Mouse (Mus musculus) heart, postnatal 36 days (tissue): ENCODE results near the gene Me1. TPM values are rescaled to one million over a fixed set of nuclear protein-coding genes. Genes with fewer than 3 reads are reported as not detected.
A peak's percentile ranks its signal among the peaks of the same experiment; 100 is the strongest.

Experiments used
- DNase-seq, 2 experiments: peaks; one replicate each; pipeline ENCODE4 v3.0.0; 2021 to 2022
- intact Hi-C: fragments of 180-260 bp; cut with DNase I; formaldehyde crosslinking; loops from one replicate; pipeline ENCODE4 v1.15.1; 2025
- total RNA-seq, 2 experiments: library from RNA; stranded (reverse); gene quantifications; 2 replicates each; pipeline ENCODE4 v1.2.3; 2021

Me1 gene
- 100 to 1,000 TPM; 112 to 114 TPM for total RNA-seq

DNA sequence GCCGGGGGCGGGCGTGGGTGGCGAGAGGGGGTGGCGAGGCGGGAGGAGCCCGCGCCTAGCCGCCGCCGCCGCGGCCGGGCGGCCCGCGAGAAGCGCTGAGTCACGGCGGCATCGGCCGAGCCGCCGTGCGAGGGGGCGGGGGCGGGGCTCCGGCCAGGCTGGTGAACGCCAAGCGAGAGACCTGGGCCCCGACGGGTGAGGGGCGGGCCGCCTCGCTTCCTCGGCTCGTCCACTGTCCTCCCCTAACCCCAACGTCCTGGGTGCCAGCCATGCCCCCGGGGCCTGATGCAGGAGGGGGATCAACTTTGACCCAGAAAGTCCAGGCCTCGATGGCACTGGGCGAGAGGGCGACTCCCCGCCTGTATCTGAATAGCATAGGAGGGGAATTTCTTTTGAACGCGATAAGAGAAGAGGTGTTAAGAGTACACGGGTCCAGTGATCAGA lies at the start of gene Me1:
Me1 (minus strand) TSS at position 136 of the 444 bp plus-strand sequence.
- DNase-seq, result peak in 1 of 2 experiments; percentile 66
- intact Hi-C loops, result no loop called here

DNA sequence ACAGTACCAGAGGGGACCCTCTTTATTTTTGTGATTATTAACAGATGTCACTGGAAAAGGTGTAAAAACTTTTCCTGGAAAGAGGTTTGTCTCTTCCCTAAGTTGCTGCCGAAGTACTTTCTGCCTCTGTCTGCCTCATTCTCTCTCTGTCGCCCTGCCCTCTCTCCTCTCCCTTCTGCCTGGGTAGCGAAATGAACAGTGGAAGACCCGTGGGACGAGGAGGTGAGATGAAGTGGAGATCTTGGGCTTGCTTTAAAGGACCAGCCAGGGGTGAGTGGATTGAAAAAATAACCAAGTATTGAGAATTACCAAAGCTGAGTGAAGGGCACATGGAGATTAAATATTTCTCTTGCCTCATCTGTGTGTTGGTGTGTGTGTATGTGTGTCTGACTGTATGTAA lies 48.3 kb upstream of the Me1 start:
- intact Hi-C loops, result loop anchor here (5.0 kb wide), 1 partner anchor 102 kb away; no protein-coding TSS in a partner anchor
- no peak for DNase-seq

DNA sequence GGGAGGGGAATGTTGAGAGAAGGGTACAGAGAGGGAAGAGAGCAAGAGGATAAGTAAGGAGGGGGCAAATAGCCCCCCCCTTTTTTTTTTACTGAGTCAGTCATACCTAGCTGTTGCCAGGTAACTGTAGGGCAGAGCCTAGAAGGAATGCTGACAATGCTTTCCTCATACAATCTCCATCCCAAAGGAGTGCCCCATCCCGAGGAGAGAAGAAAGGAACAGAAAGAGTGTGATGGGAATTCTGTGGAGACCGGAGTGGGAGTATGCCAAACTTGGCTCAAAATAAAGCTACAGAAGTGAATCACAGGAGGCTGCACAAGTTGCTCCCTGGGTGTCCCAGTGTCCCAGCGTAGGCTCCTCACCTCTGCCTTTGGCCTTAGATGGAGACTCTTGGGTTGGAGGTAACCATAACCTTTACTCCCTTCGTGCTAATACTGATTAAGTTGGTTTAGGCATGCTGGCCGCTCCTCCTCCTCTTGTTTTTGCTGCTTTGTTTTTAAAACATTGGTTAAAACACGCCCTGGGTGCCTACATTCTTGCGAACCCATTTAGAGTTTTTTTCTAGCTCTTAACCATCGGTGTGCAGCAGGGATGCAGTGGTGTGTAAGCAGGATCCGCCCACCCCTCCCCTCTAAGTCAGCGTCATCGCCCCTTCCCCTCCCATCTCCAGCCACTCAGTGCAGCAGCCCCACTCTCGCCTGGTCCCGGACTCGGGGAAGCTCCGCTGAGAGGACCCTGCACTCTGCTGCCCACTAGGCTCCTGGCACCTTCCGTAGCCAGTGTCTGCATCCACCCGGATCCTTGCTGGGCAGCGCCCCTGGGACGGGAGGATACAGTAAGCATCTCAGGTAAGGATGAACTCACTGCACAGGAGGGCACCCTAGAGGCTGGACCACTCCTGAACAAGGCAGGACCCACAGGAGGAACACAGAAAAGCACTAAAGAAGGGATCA lies 47.5 kb upstream of the Me1 start, which contains the start of gene Prss35:
Prss35 (plus strand) TSS at position 691 of the 953 bp plus-strand sequence.
- no peak for DNase-seq
- intact Hi-C loops, result loop anchor here (5.0 kb wide), 1 partner anchor 101 kb away; no protein-coding TSS in a partner anchor

DNA sequence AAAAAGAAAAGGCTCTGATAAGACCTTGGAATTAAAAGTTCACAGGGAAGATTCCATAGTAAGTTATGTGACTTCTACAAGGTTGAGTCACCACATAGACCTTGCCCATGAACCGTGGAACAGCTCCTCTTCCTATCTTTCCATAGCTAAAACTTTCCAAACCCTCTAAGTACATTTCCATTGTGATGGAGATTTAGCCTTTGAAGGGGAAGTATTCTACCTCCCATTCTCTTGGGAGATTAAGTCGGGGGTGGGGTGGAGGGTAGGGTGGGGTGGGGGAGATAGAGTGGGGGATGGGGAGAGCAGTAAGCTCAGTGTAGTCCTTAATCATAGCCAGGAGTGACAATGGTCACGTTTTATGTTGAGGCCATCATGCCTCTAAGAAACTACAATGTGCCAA lies 44.2 kb upstream of the Me1 start:
- intact Hi-C loops, result loop anchor here (5.0 kb wide), 1 partner anchor 98 kb away; no protein-coding TSS in a partner anchor
- DNase-seq, result no peak

DNA sequence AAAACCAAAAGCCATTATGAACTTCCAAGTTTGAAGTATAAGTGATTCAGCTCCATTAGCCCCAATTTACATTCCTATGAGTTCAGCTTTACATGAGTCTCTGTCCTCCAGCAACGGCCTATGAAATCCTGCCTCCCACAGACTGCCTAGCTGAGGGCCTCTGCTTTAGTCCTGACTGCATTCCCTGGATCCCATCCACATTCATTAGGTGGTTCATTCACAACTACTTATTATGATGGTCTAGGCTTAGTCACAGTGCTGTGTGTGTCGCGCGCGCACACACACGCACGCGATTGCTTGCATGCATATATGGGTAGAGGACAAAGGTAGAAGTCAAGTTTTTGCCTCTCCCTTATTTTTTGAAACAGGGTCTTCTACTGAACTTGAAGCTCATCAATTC lies 43.0 kb upstream of the Me1 start:
- no peak for DNase-seq
- intact Hi-C loops, result no loop called here

DNA sequence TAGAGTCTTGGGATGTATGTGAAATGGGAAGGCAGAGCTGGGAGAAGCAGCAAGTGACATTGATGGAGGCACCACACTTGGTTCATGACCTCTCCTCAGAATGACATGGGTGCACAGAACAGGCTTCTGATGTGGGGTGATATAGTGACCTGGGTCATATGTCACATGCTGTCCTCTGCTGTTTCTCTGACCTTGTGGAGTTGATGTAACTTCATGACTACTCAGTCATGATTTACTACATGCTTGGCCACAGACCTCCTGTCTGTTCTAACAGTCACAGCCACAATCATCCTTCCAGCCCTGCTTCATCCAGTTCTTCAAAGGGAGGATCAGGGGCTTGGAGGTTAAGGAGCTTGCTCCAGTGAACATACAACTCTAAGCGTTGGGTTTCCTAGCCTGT lies 42.3 kb upstream of the Me1 start:
- intact Hi-C loops, result no loop called here
- no peak for DNase-seq

DNA sequence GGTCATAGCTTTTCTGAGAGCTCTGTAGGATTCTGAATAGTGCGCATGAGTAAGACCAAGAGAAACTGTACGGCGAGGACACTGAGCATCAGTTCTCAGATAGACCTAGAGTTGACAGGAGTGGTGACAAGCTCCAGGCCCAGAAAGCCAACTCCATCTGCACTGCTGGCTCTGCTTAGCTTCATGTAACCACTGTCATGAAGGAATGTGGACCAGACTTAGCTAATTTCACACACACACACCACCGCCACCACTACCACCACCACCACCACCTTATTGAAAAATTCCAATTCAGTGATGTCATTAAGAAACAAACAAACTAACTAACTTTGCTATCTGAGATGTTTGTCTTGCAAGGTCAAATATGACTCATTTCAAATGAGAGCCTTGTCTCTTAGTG lies 41.2 kb upstream of the Me1 start:
- no peak for DNase-seq
- intact Hi-C loops, result no loop called here

DNA sequence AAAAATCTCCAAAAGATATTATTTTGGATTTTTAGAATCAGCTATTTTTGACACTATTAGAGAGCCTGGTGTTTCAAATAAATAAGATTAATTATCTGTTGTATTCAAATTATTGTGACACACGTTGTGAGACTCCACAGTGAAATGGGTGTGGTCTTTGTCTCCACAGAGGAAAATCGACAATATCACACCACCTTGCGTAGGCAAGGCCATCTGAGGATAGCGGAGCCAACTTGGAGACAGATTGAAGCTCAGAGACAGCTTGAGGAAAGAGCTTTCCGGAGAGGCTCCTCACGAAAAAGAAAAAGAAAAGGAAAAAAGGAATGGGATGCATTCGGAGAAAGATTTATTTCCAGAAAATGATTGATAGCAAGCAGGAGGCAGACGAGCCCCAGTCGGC lies 39.0 kb upstream of the Me1 start:
- no peak for DNase-seq
- intact Hi-C loops, result no loop called here

DNA sequence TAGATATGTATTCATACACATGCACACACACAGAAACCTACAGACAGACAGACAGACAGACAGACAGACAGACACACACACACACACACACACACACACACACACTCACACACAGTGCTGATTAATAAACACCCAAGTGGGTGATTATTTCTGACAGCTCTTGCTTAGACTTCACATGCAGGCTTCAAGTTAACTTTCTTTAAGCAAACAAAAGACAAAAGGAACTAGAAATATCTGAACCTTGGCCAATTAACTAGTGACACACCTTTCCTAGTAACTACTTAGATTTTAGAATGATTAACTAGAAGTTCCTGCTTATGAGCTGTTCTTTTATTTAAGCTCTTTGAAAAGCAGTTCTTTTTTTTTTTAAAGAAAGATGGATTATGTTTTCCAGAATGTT lies 38.6 kb upstream of the Me1 start:
- intact Hi-C loops, result no loop called here
- no peak for DNase-seq

DNA sequence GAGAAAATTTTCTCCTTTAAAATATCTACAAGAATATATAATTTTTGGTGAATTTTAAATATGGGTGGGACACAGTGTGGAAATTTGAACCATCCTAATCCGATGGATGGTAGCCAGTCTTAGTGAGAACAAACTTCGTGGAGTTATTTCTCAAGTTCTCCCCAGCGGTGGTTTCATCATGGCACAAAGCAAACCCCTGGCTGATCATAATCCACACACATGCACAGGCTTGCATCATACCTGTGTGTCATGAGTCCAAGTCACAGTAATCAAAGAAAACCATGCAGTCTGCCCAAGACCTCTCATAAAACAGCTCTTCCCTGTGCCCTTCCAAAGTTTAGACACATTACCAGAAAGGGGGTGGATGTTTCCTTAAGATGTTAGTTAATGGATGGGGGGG lies 34.1 kb upstream of the Me1 start:
- DNase-seq, result no peak
- intact Hi-C loops, result no loop called here

DNA sequence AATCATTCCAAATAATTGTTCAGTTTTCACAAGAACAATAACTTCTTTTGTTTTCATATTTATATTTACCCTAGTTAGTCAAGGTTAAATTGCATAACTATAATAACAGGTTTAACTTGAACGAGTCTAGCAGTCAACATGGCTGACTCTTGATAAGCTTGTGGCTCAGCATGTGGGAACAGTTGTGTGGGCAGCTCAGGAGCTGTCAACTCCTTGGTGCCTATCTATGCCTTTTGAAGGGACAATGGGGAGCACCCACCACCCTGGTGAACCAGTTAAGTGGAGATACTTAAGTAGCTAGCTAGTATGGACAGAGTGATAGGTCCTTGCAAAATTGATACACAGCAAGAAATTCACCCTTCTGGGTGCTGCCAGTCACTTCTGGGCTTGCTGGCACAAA lies 33.3 kb upstream of the Me1 start:
- no peak for DNase-seq
- intact Hi-C loops, result no loop called here

DNA sequence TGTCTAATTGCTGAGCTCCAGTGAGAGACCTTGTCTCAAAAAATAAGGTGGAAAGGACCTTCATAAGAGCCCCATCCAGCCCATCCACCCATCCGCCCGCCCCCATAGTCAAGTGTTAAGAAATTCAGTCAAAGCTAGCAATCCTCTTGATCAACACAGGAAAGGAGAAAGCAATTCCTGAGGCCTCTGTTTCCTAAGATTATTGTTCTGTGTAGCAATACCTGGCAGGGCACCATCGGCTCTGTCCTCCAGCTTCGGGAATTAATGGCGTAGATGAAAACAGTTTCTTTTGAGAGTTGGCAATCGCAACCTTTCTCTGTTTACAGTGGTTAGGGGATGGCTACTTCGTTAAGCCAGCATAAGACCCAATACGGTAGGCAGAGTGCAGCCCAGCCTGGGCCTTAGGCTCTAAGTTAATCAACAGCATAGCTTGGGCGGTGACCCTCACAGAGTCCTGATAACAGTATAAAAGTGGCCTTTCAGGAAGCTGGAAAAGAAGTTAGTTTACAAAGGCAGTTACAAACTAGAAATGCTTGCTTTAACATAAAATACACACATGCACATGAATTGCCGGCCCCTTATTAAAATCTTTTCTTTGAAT lies 32.6 kb upstream of the Me1 start:
- DNase-seq, result no peak
- intact Hi-C loops, result no loop called here

DNA sequence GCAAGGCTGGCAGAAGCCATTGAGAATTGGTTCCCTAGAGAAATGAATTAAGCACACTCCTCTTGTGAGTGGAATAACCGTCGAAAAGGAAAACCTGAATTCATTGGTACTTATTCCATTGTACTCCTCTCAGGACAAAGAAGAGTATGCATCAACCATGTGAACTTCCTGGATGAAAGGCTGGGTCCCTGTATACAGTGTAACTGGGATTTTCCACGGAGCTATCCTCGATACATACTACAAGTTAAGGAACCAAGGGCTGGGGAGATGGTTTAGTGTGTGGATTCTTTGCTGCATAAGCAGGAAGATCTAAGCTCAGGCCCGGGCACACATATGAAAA lies 30.6 kb upstream of the Me1 start:
- no peak for DNase-seq
- intact Hi-C loops, result no loop called here

DNA sequence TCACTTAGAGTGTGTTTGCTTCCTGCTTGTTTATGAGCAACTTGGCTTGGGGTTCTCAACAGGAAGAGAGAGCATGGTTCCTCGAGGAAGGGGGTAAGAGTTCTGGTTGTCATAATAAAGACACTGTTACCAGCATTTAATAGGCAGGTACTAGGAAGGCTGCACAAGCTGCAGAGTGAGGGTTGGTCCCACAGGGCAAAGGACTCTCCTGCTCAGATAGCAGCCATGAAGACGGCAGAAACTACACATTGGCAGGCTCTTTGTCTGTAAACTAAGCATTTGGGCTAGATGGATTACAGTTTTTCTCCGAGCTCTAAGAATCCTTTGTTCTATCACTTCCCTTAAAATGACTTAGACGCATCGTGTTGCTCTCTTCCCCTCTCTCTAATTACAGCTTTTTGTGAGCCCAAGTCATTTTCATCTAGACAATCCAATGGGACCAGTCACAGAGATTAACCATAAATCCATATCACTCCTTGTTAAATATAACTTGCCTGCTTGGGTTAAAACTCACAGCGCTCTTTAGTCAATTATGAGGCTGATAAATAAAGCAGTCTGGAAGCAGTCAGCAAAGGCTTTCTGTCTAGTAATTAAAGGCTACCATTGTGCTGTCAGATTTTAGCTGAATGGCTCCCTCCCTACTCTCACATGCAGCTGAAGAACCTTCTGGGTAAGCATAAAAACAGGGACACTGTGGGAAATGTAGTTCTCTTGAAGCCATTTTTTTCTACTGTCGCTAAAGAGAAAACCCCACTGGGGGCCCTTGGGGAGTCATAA lies 30.0 kb upstream of the Me1 start:
- DNase-seq, result no peak
- intact Hi-C loops, result no loop called here

DNA sequence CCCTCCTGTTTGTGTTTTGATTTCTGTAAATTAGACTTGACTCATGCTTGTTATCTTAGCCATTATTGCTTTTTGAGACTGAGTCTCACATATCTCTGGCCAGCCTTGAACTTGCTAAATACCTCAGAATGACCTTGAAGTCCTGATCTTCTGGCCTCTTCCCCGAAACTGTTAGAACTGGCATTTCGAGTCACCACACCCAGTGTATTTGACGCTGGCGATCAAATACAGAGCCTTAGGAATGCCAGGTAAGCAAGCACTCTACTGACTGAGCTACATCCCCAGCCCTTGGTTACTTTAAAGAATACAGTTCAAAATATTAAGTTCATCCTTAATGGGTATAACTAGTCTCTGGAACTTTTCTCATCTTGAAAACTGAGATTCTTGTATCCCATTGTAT lies 29.3 kb upstream of the Me1 start:
- no peak for DNase-seq
- intact Hi-C loops, result no loop called here

DNA sequence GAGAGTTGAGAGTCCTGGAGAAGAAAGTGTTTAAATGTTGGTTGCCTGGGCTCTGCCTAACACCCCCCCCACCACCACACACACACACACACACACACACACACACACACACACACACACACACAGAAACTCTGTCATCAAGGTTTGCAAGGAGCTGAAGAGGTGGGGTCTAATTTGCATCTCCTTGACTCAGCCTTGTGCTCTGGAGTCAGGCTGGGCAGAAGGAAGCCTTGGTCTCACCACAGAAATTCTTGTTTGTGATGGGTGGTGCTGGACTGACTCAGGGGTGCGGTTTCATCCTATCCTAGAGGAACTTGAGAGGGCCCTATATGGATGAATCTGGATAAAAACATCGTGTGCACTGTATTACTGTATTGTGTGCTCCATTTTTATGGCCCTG lies 25.0 kb upstream of the Me1 start:
- no peak for DNase-seq
- intact Hi-C loops, result no loop called here

DNA sequence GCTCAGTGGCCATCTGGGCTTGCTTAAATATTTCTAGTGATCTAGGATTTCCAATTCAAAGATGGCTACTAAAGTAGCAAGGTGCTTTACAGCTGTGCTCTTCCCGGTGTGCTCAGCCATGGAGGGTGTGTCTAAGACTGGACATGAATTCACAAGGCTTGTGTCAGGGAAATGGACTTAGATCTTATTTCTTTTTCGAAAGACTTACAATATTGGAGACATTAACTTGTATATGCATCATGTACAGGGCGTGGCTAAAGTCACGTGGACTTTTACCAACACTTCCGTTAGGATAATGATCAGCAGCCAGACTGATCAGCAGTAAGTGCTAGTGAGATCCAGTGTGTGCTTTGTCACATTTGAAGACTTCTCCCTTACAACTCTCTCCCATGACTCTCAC lies 24.5 kb upstream of the Me1 start:
- DNase-seq, result no peak
- intact Hi-C loops, result no loop called here

DNA sequence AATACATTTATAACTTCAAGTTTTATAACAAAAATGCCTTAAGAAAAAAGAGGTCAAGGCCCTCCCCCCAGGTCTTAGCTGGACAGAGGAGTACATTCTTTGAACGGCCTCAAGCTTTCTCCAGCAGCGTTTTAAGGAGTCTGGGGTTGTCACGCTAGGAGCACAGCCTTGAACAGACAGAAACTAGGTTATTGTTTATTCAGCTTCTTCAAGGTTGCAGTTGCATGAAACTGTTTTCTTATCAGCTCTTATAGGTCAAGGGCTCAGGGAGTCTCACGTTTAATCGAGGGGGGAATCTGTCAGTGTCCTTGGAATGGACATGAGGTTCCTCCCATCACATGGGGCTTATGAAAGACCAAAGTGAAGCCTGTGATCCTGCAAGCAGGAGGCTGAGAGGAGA lies 21.4 kb upstream of the Me1 start:
- intact Hi-C loops, result no loop called here
- no peak for DNase-seq

DNA sequence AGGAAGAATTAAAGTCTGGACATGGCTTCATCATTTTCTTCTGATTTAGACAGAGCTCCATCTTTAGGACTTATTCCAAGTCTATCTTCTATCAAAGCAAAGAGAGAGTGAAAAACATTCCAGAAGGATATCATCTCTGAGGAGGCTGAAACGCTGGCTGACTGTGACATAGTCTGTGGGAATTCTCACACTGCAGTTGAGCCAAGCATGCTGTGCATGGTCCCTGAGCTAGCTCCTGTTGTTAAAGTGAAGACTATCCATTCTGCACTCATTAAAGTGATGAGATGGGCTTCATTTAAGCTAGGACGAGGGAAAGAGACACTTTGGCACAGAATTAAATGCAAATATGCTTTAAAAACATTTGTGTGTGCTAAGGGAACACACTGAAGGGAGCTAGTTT lies 20.8 kb upstream of the Me1 start:
- intact Hi-C loops, result no loop called here

DNA sequence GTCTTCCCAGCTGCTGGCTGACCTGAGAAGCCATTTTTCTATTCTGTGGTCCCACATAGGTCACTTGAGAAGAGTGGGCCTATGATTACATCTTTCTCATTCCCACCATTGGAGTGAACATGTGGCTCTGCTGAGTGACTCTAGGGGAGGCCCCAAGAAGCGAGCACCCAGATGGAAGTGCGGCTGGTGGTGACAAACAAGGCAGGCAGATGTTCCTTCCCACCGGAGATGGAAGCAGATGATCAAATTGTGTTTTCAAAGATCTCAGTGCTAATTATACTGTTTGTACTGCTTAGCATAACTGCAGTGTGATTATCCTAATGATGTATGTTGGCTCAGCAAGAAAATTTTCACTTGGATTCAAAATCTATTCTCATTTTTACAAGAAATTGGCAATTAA lies 18.3 kb upstream of the Me1 start:
- no peak for DNase-seq
- intact Hi-C loops, result no loop called here

More for the DNA sequence above, 20.8 kb upstream of the Me1 start:
- no peak for DNase-seq

DNA sequence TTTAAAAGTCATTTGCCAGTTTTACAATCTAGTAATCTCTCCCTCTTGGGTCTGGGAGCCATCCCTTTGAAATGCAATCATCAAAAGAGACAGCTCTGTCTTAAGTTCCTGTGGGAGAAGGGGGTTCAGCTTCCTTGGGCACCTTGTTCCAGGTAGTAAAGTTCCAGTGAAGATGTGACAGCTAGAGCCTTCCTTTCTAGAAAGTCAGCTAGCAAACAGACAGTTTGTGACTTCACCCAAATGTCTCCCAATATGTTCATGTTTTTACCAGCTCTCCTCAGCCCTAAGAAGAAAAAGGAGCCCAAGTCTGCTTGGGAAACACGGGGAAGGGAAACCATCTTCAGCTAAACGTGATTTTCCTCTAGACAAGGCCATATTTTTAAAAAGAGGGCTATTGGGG lies 16.9 kb upstream of the Me1 start:
- no peak for DNase-seq
- intact Hi-C loops, result no loop called here
